Mouse (Mus musculus) thymus, adult 2 months (tissue): ENCODE results near the gene Adam12.

Experiments
- CTCF ChIP-seq: fragments of 200-500 bp; IDR thresholded peaks from 2 replicates; pipeline ENCODE4 v1.5.1; 2012; ENCODE audit warnings: mild to moderate bottlenecking, control low read depth, low read length, moderate library complexity, borderline replicate concordance; ENCODE audit not compliant: control insufficient read depth, poor library complexity, insufficient read depth; ENCODE audit errors: extremely low read depth
- POLR2A ChIP-seq: fragments of 200-500 bp; IDR thresholded peaks from 2 replicates; pipeline ENCODE4 v1.6.1; 2012; ENCODE audit warnings: mild to moderate bottlenecking, low read length, control low read depth, moderate library complexity; ENCODE audit not compliant: control insufficient read depth, poor library complexity, insufficient read depth; ENCODE audit errors: extremely low read depth

DNA sequence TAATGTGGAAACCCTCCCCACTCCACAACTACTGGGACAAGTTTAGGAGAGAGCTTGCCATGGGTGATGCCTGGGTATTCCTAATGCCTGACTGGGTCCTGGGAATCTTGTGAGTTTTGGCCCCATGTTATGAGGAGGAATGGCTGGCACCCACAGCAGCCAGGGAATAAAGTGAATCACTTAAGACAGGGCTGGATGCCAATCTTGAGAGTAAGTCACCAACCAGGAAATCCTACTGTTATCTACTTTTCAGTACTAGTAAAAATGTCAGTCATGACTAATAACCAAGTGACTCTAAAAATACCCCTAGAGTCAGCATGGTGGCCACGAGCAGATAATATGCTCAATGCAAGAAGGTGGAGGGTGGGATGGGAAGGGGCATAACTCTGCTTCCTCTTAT is 121.8 kb downstream of the Adam12 start:
- TF ChIP-seq CTCF, result no peak
- no peak for TF ChIP-seq POLR2A
